Mouse (Mus musculus) frontal cortex, postnatal 25 days (tissue): ENCODE data around the gene Tspan5.

Source experiments
- DNase-seq, 2 experiments: peaks; one replicate each; pipeline ENCODE4 v3.0.0; 2022; ENCODE audit warnings: low spot score in 2 of 2

The Tspan5 gene

DNA sequence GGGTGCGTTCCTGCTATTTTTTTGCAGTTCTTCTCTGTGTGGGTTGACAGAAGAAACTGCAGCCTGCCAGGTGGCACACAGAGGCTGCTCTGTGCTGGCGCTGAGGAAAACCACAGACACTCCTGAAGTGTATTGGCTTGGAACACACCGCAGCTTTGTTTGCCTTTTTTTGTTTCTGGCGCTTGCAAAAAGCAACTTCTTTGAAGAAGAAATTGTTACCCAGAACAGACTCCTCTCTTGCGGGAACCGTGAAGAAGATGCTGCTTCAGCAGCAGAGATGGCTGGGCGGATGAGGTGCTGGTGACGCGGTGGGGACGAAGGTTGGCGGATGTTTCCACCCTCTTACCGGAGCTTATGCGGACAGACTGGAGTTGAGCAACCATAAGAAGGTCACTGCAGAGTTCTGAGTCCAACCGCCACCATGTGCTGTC is 135.0 kb downstream of the Tspan5 start:
- no peak for DNase-seq

GRCm38 (mm10) chr3:138877741-138878140 is 135.7 kb downstream of the Tspan5 start:
- DNase-seq, result no peak

- DNase-seq, result no peak
Measured at GRCm38 (mm10) chr3:138880999-138881724, 139.2 kb downstream of the Tspan5 start.

DNA sequence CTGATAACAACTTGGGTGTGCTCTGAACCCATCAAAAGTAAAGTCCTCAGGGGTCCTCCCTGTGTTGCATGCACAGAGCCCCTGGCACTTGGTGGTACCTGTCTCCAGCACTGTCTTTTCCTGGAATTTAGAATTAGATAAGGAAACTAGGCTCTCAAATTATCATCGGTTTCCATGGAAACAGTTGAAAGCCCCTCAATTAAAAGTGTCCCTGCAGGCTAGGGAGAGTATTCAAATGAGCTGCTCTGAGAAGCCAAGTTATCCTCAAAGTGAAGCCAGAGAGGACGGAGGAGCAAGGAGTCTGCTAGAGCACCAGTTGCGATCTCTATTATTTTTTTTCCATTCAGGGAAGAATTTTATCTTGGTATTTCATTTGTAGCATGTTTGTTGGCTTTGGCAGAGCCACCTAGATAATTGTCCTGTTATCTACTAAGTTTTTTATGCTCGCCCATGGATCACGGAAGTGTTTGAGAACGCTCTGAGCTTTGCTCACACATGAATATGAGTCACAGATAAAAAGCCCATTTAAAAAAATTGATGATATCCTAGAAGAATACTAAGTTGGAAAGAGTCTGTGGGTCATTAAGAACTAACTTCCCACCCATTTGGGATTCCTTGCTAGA is 139.8 kb downstream of the Tspan5 start:
- DNase-seq, result no peak

- no peak for DNase-seq
Measured at GRCm38 (mm10) chr3:138886121-138886520, 144.1 kb downstream of the Tspan5 start.

DNA sequence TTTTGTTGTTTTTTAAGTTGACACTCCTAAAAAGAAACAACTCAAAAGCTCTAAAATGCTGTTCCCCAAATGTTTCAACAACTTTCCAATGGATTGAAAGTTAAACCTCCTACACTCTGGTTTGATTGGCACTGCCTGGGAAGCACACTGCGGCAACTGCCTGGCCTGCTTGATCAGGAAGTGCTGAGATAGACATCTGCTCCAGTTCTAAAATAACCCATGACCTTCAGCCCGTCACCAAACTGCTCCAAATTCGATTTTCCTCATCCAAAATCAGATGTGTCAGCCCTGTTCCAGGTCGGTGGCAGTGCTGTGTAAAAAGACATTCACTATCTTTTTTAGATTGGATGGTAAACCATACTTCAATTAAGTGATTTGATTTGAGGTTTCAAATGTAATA is 147.2 kb downstream of the Tspan5 start:
- DNase-seq, result no peak

- DNase-seq, result no peak
Measured at GRCm38 (mm10) chr3:138889769-138890295, 147.8 kb downstream of the Tspan5 start.

DNA sequence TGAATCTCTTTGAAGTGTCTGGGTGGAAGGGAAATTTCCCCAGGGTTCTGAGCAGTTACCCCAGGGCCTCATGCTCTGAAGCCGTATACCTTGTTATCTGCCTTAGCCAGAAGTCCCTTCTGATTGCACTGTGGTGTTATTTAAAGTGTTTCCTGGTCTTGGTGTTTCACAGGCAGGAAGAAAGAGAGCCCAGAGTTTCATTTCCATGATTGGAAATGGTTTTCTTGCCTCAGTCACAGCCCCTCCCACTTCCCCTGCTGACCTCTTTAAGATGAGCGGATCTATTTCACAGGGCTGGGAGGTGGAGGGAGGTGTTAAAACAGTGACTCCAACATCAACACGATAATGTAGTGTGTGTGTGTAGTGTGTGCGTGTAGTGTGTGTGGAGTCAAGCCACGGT is 151.5 kb downstream of the Tspan5 start:
- DNase-seq, result no peak

GRCm38 (mm10) chr3:138897500-138897899 is 155.5 kb downstream of the Tspan5 start:
- no peak for DNase-seq

DNA sequence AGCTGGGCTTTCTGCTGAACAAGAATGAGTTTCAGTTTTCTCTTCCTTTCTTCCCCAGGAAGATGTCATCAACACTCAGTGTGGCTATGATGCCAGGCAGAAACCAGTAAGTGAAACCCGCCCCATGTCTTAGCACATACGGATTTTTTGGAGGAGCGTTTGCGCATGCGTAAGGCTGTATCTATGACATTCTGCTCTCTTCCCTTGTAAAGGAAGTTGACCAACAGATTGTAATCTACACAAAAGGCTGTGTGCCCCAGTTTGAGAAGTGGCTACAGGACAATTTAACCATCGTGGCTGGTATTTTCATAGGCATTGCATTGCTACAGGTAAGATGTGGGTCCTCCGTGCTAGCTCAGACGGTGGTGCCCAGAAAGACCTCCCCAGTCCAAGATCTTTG is 156.1 kb downstream of the Tspan5 start:
- no peak for DNase-seq

GRCm38 (mm10) chr3:138900571-138901141 is 158.7 kb downstream of the Tspan5 start:
- no peak for DNase-seq

DNA sequence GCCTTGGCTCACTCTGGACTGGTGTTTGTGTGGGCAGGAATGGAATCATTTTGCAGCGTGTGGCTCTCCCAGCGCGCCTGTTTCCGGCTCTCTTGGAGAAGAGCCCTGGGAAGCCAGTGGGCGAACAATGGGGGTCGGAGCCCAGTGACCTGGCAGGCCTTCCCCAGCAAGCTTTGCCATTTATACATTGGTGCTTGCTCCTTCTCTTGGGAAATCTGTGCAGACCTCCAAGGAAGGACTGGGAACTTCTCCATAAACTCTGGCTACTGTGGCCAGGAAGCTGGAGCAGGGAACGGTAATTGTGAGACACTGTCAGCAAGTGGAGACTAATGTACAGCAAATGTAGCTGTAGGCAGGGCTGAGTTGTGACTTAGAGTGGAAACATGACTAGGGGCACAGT is 163.7 kb downstream of the Tspan5 start:
- DNase-seq, result no peak

DNA sequence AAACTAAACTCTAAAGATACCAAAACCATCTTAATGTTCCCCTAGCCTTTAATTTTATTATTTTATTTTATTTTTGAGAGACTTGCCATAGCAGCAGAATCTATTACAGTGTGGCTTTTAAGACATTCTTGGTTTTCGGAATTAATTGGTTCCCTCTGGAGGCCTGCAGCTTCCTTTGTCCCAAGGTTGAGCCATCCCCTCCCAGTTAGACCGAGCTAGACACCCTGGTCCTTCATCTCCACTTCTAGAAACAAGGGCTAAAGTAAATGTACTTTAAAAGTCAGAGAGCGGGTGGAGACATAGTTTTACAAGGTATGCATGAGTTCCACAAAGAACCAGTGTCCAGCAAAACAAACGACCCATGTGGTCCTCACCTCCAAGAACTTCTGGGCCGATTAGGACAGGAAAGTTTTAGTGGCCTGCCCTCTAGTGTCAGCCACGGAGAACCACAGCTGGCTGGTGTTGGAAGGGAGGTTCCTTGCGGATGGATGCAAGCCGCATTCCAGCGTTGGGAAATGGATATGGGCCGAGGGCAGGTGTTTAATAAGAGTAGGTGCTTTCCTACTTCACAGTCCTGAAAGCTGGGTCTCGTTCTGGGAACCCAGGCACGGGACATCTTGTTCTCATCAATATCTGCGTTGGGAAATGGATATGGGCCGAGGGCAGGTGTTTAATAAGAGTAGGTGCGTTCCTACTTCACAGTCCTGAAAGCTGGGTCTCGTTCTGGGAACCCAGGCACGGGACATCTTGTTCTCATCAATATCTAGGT is 164.3 kb downstream of the Tspan5 start:
- DNase-seq, result peak in 1 of 2 experiments; percentile 52

DNA sequence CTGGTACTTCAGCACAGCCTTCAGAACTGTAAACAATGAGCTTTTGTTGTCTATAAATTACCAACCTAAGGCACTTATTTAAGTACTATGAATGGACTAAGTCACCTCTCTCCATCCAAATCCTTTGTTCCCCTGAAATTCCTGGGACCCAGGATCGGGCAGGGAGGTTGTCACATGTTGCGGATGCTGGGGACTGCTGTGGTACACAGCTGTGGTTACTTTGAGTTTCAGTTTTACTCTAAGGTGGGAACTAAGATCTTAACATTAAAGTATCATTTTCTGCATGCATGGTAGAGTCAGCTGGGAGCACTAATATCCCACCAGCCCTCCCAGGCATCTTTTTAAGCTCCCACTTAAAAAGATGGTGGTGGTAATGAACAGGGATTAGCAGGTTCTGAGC is 167.3 kb downstream of the Tspan5 start:
- no peak for DNase-seq

- DNase-seq, result no peak
Measured at GRCm38 (mm10) chr3:138912504-138912903, 170.5 kb downstream of the Tspan5 start.

- no peak for DNase-seq
Measured at GRCm38 (mm10) chr3:138914626-138915288, 172.8 kb downstream of the Tspan5 start.

- no peak for DNase-seq
Measured at GRCm38 (mm10) chr3:138916591-138916990, 174.6 kb downstream of the Tspan5 start.

DNA sequence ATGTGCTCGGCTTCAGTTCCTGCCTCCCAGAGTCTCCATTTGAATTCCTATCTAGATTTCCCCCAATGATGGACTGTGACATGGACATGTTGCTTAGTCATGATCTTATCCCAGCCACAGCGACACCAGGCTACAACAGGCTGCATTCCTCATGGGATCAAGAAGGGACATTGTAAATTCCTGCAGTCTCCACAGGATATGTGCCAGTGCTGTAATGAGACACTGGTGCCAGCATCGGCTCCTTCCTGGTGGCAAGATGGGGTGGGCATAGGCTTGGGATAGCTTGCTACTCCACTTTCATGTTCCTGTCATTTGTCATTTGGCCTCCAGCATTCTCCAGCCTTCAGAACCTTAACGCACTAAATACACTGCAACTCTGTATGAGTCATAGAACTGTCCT is 175.0 kb downstream of the Tspan5 start:
- no peak for DNase-seq

DNA sequence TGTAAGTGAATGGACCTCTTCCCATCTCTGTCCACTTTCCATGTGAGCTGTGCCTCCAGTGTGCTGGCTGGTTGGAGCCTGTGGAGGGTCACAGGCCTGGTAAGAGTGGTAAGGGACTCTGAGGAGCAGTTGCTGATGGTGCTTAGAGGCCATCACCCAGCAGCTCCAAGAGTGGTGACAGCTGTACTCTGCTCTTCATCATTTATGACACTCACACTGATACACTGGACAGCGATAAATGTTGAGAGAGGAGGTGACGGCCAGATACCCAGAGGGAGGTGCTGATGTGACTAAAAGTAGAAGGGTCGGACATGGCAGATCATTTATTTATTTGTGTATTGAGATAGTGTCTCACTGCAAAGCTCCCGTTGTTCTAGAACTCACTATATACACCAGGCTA is 176.2 kb downstream of the Tspan5 start:
- no peak for DNase-seq

DNA sequence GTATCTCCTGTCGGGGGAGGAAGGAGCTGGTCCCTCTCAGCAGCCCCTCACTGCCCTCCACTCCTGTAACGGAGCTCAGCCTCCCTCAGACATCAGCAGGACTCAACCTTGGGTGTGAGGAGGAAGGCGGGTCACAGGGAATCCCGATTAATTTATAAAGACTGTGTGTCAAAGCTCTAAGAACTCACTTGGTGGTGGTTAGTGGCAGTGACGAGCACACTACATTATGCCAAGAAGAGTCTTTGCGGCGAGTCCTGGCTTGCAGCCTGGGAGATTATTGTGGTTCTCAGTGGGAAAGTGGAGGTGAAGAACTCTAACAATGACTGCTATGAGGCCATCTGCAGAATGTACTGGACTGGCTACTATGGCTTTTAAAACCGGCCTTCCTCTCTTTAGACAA is 184.2 kb downstream of the Tspan5 start:
- no peak for DNase-seq

GRCm38 (mm10) chr3:138927437-138927836 is 185.4 kb downstream of the Tspan5 start:
- DNase-seq, result no peak

- no peak for DNase-seq
Measured at GRCm38 (mm10) chr3:138936780-138937179, 194.8 kb downstream of the Tspan5 start.
